Mouse (Mus musculus) intestine, embryonic 16.5 days (tissue): ENCODE measurements around the gene Pnpla7. TPM values are rescaled to one million over a fixed set of nuclear protein-coding genes. Genes with fewer than 3 reads are reported as not detected.
A peak's percentile ranks its signal among the peaks of the same experiment; 100 is the strongest.
"Not testable (repeated sequence)": the region's sequence is repeated elsewhere in the genome, so short reads cannot be mapped to it uniquely, and the experiment has no call there.

Source experiments
- ATAC-seq: fragments of 200-750 bp; cut with Nextera tagmentation; 2 replicates; pipeline ENCODE4 v1.8.0; 2017; ENCODE audit warnings: moderate TSS enrichment, moderate library complexity
- H3K27ac ChIP-seq: fragments of 300-500 bp; sonication (generic); 2 replicates; pipeline ENCODE4 v1.5.1; 2014; ENCODE audit warnings: mild to moderate bottlenecking, low read length
- H3K27me3 ChIP-seq: fragments of 300-500 bp; sonication (generic); replicated peaks from 2 replicates; pipeline ENCODE4 v1.6.1; 2014; ENCODE audit warnings: low read length, control low read depth, mixed read lengths; ENCODE audit not compliant: control insufficient read depth, insufficient read depth
- H3K36me3 ChIP-seq: fragments of 300-500 bp; sonication (generic); 2 replicates; pipeline ENCODE4 v1.6.1; 2014; ENCODE audit warnings: low read length, control low read depth; ENCODE audit not compliant: control insufficient read depth, insufficient read depth
- H3K4me1 ChIP-seq: fragments of 300-500 bp; sonication (generic); 2 replicates; pipeline ENCODE4 v1.6.1; 2014; ENCODE audit warnings: low read length, control low read depth, mixed read lengths; ENCODE audit not compliant: control insufficient read depth, insufficient read depth
- H3K4me2 ChIP-seq: fragments of 300-500 bp; sonication (generic); 2 replicates; pipeline ENCODE4 v1.6.1; 2014; ENCODE audit warnings: low read depth, low read length, control low read depth
- H3K4me3 ChIP-seq: fragments of 300-500 bp; sonication (generic); 2 replicates; pipeline ENCODE4 v1.5.1; 2014; ENCODE audit warnings: mild to moderate bottlenecking, low read length
- H3K9ac ChIP-seq: fragments of 300-500 bp; sonication (generic); 2 replicates; pipeline ENCODE4 v1.6.1; 2014; ENCODE audit warnings: low read depth, low read length
- H3K9me3 ChIP-seq: fragments of 300-500 bp; sonication (generic); 2 replicates; pipeline ENCODE4 v1.6.1; 2016; ENCODE audit warnings: low read length, control low read depth; ENCODE audit not compliant: control insufficient read depth
- WGBS: fragments of 180-500 bp; shearing (Covaris S2); extraction: QIAGEN DNeasy Blood & Tissue Kit; methylation state at CpG from one replicate; pipeline ENCODE4 v1.1.7; 2014; 5-methylcytosine and 5-hydroxymethylcytosine counted together
- polyA plus RNA-seq: library from polyadenylated mRNA; unstranded; fragments of >200 nt; fragmentation: Nextera tagmentation; extraction: Ambion mirVana; gene quantifications from 2 replicates; pipeline ENCODE4 v1.2.1, GENCODE M21; 2015

Pnpla7 gene
- polyA plus RNA-seq, 1 experiment from 2014 or later = 9.2 TPM

DNA sequence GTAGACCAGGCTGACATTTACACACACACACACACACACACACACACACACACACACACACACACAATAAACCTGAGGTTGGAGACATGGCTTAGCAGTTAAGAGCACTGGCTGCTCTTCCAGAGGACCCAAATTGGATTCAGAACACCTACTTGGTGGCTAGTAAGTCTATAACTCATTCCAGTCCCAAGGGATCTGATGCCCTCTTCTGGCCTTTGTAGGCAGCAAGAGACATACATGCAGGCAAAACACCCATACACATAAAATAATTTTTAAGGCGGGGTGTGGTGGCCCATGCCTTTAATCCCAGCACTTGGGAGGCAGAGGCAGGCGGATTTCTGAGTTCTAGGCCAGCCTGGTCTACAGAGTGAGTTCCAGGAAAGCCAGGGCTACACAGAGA, 31.5 kb upstream of the Pnpla7 start:
- not testable (repeated sequence) for H3K4me2 ChIP-seq, H3K4me1 ChIP-seq, ATAC-seq, H3K9me3 ChIP-seq, H3K27ac ChIP-seq, H3K4me3 ChIP-seq, H3K36me3 ChIP-seq, H3K9ac ChIP-seq, H3K27me3 ChIP-seq
- 52% methylated on average over 2 of the region's 2 CpGs for WGBS

- peak; percentile 99 for ATAC-seq
- Histone ChIP-seq H3K4me1 (peaks cover 12% of the 10 kb centered on the region), H3K9me3 (no peaks in the 10 kb centered on the region), H3K4me2 (peak within 1 kb of the TSS; percentile 90), H3K36me3 (peaks cover 6% of the 10 kb centered on the region; the same call in 1 of the 2 replicates), H3K27me3 (no peaks in the 10 kb centered on the region), H3K27ac (peak within 1 kb of the TSS; percentile 60), H3K9ac (peak within 1 kb of the TSS; percentile 94), H3K4me3 (peak within 1 kb of the TSS; percentile 98)
- under 1% methylated on average over 76 of the region's 108 CpGs for WGBS
Observed at GRCm38 (mm10) chr2:24949421-24950188, 26.2 kb upstream of the Pnpla7 start, which contains the start of gene Zmynd19. Gene Zmynd19 (plus strand): TSS chr2:24949792.

GRCm38 (mm10) chr2:24950189-24950535, 25.7 kb upstream of the Pnpla7 start:
- no peaks in the 10 kb centered on the region for H3K9me3 ChIP-seq
- peaks cover 12% of the 10 kb centered on the region for H3K4me1 ChIP-seq
- H3K4me2 ChIP-seq = peak overlapping the region; percentile 90
- peak overlapping the region; percentile 94 for H3K9ac ChIP-seq
- WGBS = 0% methylated on average over 31 of the region's 31 CpGs
- H3K4me3 ChIP-seq = peak overlapping the region; percentile 98
- peak overlapping the region; percentile 60 for H3K27ac ChIP-seq
- peaks cover 9% of the 10 kb centered on the region; the same call in 1 of the 2 replicates for H3K36me3 ChIP-seq
- ATAC-seq = no peak
- H3K27me3 ChIP-seq = no peaks in the 10 kb centered on the region

DNA sequence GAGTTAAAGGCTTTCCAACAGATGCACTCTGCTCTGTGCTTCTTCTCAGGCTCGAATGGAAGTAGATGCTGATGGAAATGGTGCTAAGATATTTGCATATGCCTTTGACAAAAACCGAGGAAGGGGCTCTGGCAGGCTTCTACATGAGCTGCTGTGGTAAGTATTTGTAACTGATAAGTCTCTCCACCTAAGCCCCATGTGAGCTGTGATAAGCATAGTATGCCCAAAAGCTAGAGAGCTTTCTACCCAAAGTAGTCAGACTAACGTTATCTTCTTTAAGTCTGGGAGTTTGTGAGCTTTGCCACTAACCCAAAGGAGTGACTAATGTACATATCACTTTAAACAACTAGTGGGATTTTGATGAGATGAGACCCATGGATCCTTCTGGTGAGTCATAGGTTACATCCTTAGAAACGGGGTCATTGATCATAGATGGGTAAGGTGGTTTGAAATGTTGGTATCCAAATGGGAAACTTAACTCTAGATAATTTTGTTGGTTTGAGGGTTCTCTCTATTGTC, 23.2 kb upstream of the Pnpla7 start:
- H3K27me3 ChIP-seq = no peaks in the 10 kb centered on the region

DNA sequence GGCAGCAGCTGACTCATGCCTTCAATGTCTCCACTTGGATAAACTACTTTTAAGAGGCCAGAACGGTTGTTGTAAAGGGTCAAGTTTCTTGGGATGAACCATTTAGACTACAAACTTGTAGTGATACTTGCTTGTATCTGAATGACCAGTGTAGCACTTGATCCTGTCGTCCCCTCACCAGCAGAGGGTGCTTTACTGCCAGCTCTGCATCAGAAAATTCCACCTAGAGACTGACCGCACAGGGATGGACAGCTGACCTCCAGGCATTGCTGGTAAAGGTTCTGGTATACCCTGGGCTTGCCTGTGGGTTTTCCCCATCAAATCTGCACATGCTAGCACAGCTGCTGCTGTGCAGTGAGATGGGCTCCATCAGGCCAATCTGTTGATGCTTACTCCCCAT, 14.9 kb upstream of the Pnpla7 start:
- H3K27me3 ChIP-seq = no peaks in the 10 kb centered on the region
- H3K9me3 ChIP-seq = no peaks in the 10 kb centered on the region
- H3K4me1 ChIP-seq = peaks cover 9% of the 10 kb centered on the region
- no peak overlapping the region for H3K4me3 ChIP-seq
- H3K27ac ChIP-seq = no peak overlapping the region
- 26% methylated on average over 3 of the region's 3 CpGs for WGBS
- H3K9ac ChIP-seq = no peak overlapping the region
- no peak overlapping the region for H3K4me2 ChIP-seq
- H3K36me3 ChIP-seq = peaks cover 11% of the 10 kb centered on the region
- no peak for ATAC-seq

More for the DNA sequence above, 23.2 kb upstream of the Pnpla7 start:
- Histone ChIP-seq H3K4me2 (no peak overlapping the region), H3K4me3 (no peak overlapping the region), H3K27ac (no peak overlapping the region), H3K36me3 (peaks cover 14% of the 10 kb centered on the region; the same call in 1 of the 2 replicates), H3K9me3 (no peaks in the 10 kb centered on the region), H3K9ac (no peak overlapping the region), H3K4me1 (peaks cover 12% of the 10 kb centered on the region)
- no peak for ATAC-seq
- 84% methylated on average over 4 of the region's 4 CpGs for WGBS

DNA sequence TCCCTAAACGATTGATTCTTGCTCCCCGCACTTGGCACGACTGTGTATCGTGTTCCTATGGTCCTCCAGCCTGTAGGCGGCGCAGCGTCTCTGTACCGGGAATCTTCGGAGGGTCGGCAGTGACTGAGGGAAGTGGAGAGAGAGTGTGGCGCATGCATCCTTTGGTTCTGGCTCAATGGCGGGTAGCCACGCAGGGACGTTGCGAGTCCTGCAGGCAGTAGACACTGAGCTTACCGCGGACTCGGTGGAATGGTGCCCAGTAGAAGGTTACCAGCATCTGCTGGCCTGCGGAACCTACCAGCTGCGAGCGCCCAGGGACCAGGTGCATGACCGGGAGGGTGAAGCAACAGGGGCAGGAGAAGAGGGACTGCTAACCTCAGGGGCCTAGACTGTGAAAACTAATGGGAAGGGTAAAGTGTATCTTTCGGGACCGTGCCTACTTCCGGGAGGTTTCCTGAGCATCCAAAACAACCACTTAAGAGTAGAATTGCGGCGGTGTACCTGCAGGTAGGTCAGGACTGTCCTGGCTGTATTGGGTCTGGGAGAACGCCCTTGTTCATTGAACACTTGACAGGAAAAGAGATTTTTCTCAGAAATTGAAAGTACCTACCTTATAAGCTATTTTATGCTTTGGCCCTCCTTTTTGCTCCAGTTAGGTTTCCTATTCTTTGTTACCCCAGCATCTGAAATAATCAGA, 13.4 kb upstream of the Pnpla7 start, which contains the start of gene Dph7:
Gene Dph7 (plus strand): TSS at position 97 of the 697 bp plus-strand sequence.
- peak within 1 kb of the TSS; percentile 88 for H3K4me3 ChIP-seq
- peak; percentile 96 for ATAC-seq
- H3K27me3 ChIP-seq = no peaks in the 10 kb centered on the region
- peak within 1 kb of the TSS; percentile 91 for H3K9ac ChIP-seq
- WGBS = under 1% methylated on average over 28 of the region's 28 CpGs
- no peaks in the 10 kb centered on the region for H3K9me3 ChIP-seq
- H3K27ac ChIP-seq = no peak within 1 kb of the TSS
- H3K36me3 ChIP-seq = peaks cover 12% of the 10 kb centered on the region
- H3K4me1 ChIP-seq = peaks cover 9% of the 10 kb centered on the region
- H3K4me2 ChIP-seq = peak within 1 kb of the TSS; percentile 72

GRCm38 (mm10) chr2:24970386-24970785, 5.4 kb upstream of the Pnpla7 start:
- H3K27ac ChIP-seq = no peak overlapping the region
- no peaks in the 10 kb centered on the region for H3K9me3 ChIP-seq
- no peak overlapping the region for H3K9ac ChIP-seq
- no peak for ATAC-seq
- no peak overlapping the region for H3K4me3 ChIP-seq
- H3K36me3 ChIP-seq = peaks cover 4% of the 10 kb centered on the region; the same call in 1 of the 2 replicates
- peaks cover 10% of the 10 kb centered on the region for H3K4me1 ChIP-seq
- no peak overlapping the region for H3K4me2 ChIP-seq
- WGBS = 86% methylated on average over 4 of the region's 4 CpGs
- H3K27me3 ChIP-seq = no peaks in the 10 kb centered on the region

DNA sequence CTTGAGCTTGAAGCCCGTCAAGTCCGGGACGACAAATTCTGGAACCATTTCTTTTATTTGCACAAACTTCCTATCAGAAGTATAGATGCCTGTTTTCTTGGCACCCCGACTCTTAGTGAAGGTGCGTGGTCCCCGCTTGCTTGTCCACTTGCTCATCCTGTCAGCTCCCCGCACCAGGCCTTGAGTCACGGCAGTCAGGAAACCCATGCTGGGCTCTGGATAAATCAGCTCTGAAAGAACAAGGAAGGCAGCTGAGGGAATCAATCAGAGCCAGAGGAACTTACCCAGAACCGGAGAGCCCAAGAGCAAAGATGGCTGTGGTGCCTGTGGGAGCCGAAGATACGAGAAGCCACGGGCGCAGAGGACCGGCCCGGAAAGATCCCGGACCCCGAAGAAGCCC, 1.4 kb upstream of the Pnpla7 start:
- H3K27me3 ChIP-seq, H3K36me3 ChIP-seq, H3K9me3 ChIP-seq, ATAC-seq: not testable (repeated sequence)
- WGBS = under 1% methylated on average over 17 of the region's 17 CpGs
- Histone ChIP-seq H3K4me2 (peak overlapping the region; percentile 95), H3K4me3 (peak overlapping the region; percentile 84), H3K27ac (peak overlapping the region; percentile 84), H3K4me1 (peaks cover 10% of the 10 kb centered on the region), H3K9ac (peak overlapping the region; percentile 86)
